27 mouse cellular contexts compared by ENCODE assay signal in genomic region chr8:97866148-97866547, GRCm38 (mm10).
"Had no signal": no experiment of that assay in that cellular context is flagged by ENCODE, and none has a peak within 500 bp of the region (broad histone marks: within the 10 kb centered on the region; RNA-seq: fewer than 3 reads in every experiment).

No protein-coding gene starts in this region.

- H3K27me3 ChIP-seq: embryonic facial prominence, embryonic 12.5 days; embryonic facial prominence, embryonic 13.5 days; embryonic facial prominence, embryonic 15.5 days; forebrain, embryonic 12.5 days; forebrain, embryonic 13.5 days; forebrain, embryonic 15.5 days had no signal

- ATAC-seq: forebrain, embryonic 13.5 days; forebrain, embryonic 14.5 days; forebrain, embryonic 15.5 days; forebrain, embryonic 16.5 days; forebrain, postnatal 0 days had no signal

- H3K36me3 ChIP-seq: embryonic facial prominence, embryonic 10.5 days; embryonic facial prominence, embryonic 12.5 days; embryonic facial prominence, embryonic 13.5 days; embryonic facial prominence, embryonic 15.5 days; forebrain, embryonic 10.5 days; forebrain, embryonic 12.5 days; forebrain, embryonic 15.5 days; heart, embryonic 10.5 days had no signal

- H3K9ac ChIP-seq: embryonic facial prominence, embryonic 12.5 days; embryonic facial prominence, embryonic 13.5 days; embryonic facial prominence, embryonic 15.5 days; forebrain, embryonic 12.5 days; forebrain, embryonic 13.5 days; forebrain, embryonic 15.5 days; forebrain, postnatal 0 days had no signal

- H3K9me3 ChIP-seq: embryonic facial prominence, embryonic 10.5 days; embryonic facial prominence, embryonic 12.5 days; embryonic facial prominence, embryonic 13.5 days; embryonic facial prominence, embryonic 15.5 days; forebrain, embryonic 10.5 days; forebrain, embryonic 12.5 days; forebrain, embryonic 13.5 days; forebrain, embryonic 15.5 days; heart, embryonic 10.5 days had no signal

- DNase-seq: cerebellum, adult 9-11 months; cerebellum, postnatal 10 days; cerebellum, postnatal 14 days; cerebellum, postnatal 25 days; cerebellum, postnatal 36 days; embryo, embryonic 11 days; forebrain, postnatal 0 days; gastrocnemius, adult 2 months; gastrocnemius, postnatal 10 days; gastrocnemius, postnatal 14 days; gastrocnemius, postnatal 25 days; gastrocnemius, postnatal 36 days; heart, adult 11 months; heart, adult 18-20 months; heart, adult 2 months had no signal

- H3K4me1 ChIP-seq: embryonic facial prominence, embryonic 10.5 days; embryonic facial prominence, embryonic 12.5 days; embryonic facial prominence, embryonic 13.5 days; embryonic facial prominence, embryonic 15.5 days; forebrain, embryonic 10.5 days; forebrain, embryonic 12.5 days; forebrain, embryonic 13.5 days; forebrain, embryonic 15.5 days; heart, embryonic 10.5 days had no signal

- H3K27ac ChIP-seq: embryonic facial prominence, embryonic 10.5 days; embryonic facial prominence, embryonic 12.5 days; embryonic facial prominence, embryonic 13.5 days; embryonic facial prominence, embryonic 15.5 days; forebrain, embryonic 10.5 days; forebrain, embryonic 12.5 days; forebrain, embryonic 13.5 days; forebrain, embryonic 15.5 days; gastrocnemius, adult 2 months; heart, adult 2 months; heart, embryonic 10.5 days had no signal

- H3K4me3 ChIP-seq: embryonic facial prominence, embryonic 10.5 days; embryonic facial prominence, embryonic 12.5 days; embryonic facial prominence, embryonic 13.5 days; embryonic facial prominence, embryonic 15.5 days; erythroblast, embryonic 14.5 days; forebrain, embryonic 10.5 days; forebrain, embryonic 12.5 days; forebrain, embryonic 13.5 days; forebrain, embryonic 15.5 days; gastrocnemius, adult 2 months; heart, adult 2 months; heart, embryonic 10.5 days had no signal
